Mouse (Mus musculus) gastrocnemius, postnatal 36 days (tissue): ENCODE results near the gene Barhl2. TPM values are rescaled to one million over a fixed set of nuclear protein-coding genes. Genes with fewer than 3 reads are reported as not detected.

Source experiments
- DNase-seq, 2 experiments: peaks; one replicate each; pipeline ENCODE4 v3.0.0; 2022
- intact Hi-C: fragments of 180-260 bp; cut with DNase I; formaldehyde crosslinking; loops from one replicate; pipeline ENCODE4 v1.15.1; 2025
- total RNA-seq, 2 experiments: library from RNA; stranded (reverse); gene quantifications; 2 replicates each; pipeline ENCODE4 v1.2.3; 2021

Barhl2 gene
- total RNA-seq, 2 experiments from 2014 or later, result not detected

GRCm38 (mm10) chr5:106455984-106456383 is 2.0 kb downstream of the Barhl2 start:
- no peak for DNase-seq
- intact Hi-C loops, result loop anchor here (5.0 kb wide), 1 partner anchor 196 kb away; no protein-coding TSS in a partner anchor

GRCm38 (mm10) chr5:106455106-106455920 is 2.7 kb downstream of the Barhl2 start:
- no peak for DNase-seq
- intact Hi-C loops, result loop anchor here (5.0 kb wide), 1 partner anchor 197 kb away; no protein-coding TSS in a partner anchor

- intact Hi-C loops, result loop anchor here (5.0 kb wide), 1 partner anchor 198 kb away; no protein-coding TSS in a partner anchor
- DNase-seq, result no peak
Measured at GRCm38 (mm10) chr5:106454411-106455105, 3.4 kb downstream of the Barhl2 start.

- DNase-seq, result no peak
- intact Hi-C loops, result no loop called here
Measured at GRCm38 (mm10) chr5:106453886-106454321, 4.1 kb downstream of the Barhl2 start.

DNA sequence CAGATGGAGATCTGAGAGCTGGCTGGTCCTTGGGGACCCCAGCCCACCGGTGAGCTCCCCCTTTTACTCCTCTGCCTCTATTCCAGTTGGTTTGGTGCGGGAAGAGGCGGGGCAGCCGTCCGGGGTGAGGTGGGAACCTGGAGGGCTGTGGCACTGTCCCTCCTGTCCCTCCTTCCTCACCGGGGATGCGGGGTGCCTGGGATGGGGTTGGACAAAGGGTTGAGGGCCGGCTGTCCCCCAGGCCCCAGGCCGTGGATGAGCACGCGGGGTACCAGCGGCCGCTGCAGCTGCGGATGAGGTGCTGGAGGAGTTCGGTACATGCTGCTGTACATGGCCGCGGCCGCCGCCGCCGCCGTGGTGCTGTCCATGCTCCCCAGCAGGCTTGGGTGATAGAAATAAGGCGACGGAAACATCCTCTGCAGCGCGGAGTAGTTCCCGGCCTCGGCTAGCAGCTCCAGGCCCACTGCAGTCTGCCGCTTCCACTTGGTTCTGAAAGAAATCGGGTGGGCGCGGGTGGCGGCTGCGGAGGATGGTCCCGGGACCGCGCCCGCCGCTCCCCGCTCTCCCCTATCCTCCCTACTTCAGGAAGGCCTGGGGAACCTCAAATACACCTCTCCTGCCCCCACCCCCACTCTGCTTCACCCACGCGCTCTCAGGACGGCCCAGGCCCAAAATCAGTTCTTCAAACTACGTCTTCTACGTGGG is 4.6 kb downstream of the Barhl2 start:
- intact Hi-C loops, result no loop called here
- no peak for DNase-seq

GRCm38 (mm10) chr5:106452686-106453085 is 5.3 kb downstream of the Barhl2 start:
- intact Hi-C loops, result no loop called here
- no peak for DNase-seq

- intact Hi-C loops, result no loop called here
- no peak for DNase-seq
Measured at GRCm38 (mm10) chr5:106451681-106452440, 6.1 kb downstream of the Barhl2 start.

DNA sequence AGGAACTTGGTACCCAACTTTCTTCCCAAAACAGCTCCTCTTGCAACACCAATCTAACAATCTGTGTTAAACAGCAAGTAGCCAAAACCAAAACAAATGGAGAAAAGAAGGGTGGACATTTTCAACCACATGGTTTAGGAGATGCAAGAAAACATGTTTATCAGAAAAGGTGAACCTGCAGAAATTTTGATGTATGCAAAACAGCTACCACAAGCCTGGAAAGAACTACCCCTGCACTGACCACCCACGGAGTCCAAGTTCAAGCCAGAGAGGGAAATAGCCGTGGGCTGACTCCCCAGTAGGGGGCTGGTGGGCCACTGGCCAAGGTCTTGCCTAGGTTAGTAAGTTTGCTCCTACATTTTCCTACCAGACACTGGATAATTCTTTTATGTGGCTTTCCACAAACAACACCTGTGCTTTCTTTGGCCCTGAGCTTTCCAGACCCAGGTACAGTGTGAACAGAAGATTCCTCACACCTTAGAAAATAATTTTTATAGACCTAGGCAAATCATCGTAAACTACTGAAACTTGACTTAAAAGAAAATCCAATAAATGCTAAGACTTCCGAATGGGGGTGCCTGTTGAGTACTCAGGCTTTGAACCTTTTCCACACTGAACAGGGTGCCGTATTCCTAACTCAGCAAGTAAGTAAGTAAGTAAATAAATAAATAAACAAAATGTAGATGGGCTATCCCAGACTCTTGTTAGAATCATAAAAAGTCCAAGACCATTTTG is 7.4 kb downstream of the Barhl2 start:
- intact Hi-C loops, result no loop called here
- no peak for DNase-seq

- DNase-seq, result no peak
- intact Hi-C loops, result no loop called here
Measured at GRCm38 (mm10) chr5:106449720-106450425, 8.1 kb downstream of the Barhl2 start.

GRCm38 (mm10) chr5:106448798-106449125 is 9.2 kb downstream of the Barhl2 start:
- DNase-seq, result no peak
- intact Hi-C loops, result no loop called here

DNA sequence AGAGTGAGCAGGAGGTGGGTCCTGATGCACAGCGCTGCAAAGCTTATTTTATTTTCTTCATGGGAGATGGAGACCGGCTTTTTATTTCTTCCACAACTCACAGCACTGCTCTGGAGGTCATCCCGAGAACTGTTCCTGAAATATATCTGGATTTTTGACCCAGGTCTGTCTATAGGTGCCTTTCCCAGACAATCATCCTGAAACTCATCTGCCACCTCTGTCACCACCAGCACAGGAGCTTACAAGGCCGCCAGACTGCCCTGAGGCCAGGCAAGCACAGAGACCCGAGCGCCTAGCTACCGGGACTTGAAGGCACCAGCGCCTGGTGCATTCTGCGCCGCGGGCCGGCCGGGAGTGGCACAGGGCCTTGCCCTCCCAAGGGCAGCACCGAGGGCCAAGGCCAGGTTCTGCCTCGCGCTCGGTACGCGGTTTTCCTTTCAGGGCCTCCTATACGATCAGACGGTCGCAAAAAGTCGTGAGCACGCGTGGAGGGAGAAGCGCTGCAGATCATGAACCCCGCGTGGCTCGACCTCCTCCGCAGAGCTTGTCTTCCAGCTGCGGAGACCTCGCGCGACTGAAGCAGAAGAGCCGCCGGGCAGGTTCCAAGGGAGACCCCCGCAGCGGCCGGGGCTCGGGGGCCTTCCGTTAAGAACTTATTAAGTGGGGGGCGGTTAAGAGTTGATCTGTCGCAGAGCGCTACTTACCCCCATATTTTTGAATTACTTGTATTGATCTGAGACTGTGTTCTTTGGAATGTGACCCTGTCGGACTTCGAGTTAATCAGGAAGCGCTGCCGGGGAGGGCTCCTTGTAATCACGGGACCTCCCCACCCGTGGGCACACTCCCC is 9.8 kb downstream of the Barhl2 start:
- DNase-seq, result no peak
- intact Hi-C loops, result no loop called here

DNA sequence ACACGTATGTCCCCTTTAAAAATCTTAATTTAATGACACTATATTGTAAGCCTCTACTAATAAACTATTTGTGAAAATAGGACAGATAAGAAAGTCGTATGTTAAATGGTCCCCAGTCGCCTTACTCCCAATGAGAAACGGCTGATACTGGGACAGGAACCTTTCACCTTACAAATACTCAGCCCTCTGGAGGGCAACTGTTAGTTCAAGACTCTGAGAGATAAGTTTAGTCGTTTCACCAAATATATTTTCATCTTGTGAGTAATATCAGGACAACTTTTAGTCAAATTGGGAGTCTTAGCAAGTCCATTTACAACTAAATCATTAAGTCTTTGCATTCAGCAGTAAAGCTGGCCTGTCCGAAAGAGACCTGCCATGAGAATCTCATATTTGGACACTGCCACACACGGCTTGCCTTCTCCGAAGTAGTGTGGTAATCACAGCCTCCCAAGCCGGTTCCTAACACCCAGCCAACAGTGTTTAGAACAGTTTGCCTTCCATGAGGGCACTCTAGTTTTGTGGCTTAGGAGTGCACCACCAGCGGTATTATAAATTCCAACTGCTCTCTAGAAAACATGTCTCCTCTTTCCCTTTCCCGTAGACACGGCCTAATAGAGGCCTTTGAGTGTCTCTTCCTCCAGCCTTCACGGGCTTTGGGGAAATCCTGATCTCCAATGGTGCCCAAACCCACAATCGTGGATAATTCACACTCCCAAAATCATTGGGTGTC is 10.7 kb downstream of the Barhl2 start:
- intact Hi-C loops, result no loop called here
- no peak for DNase-seq

DNA sequence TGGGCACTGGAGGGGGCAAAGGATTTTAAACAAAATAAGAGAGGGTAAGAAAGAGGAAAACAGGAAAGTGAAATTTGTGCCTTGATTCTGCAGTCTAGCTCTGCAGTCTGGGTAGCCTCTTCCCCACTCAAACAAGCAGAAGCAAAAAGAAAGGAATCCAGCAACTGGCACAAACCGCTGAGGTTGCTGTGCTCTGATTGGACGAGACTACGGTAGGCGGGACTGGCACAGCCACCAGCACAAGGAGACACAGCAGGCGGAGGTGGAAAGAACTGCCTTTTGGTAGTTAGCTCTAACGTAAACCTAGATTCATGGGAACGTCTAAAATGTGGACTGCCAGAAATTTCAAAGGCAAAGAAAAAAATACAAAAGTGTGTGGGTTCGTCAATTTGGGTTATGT is 11.4 kb downstream of the Barhl2 start:
- no peak for DNase-seq
- intact Hi-C loops, result no loop called here

DNA sequence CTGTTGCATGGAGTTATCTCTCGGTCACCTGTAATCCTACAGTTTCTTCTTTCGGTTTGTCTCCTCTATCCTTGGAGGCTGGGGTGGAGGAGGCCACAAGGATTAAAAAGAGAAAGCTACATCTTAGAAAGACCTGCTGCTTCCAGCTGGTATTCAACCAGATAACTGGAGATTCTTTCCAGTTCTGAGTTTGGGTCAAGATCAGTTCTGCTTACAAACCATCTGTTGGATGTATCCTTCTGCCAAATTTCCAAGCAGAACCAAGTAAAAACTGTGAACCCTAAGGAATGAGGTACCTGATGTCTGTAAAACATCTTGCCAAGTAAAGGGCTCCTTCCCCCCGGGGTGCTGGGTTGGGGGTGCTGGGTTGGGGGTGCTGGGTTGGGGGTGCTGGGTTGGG is 12.3 kb downstream of the Barhl2 start:
- intact Hi-C loops, result no loop called here
- no peak for DNase-seq

GRCm38 (mm10) chr5:106438916-106439315 is 19.1 kb downstream of the Barhl2 start:
- DNase-seq, result no peak
- intact Hi-C loops, result no loop called here

- intact Hi-C loops, result no loop called here
- no peak for DNase-seq
Measured at GRCm38 (mm10) chr5:106426069-106426468, 31.9 kb downstream of the Barhl2 start.

- intact Hi-C loops, result no loop called here
Measured at GRCm38 (mm10) chr5:106420871-106421270, 37.1 kb downstream of the Barhl2 start.

DNA sequence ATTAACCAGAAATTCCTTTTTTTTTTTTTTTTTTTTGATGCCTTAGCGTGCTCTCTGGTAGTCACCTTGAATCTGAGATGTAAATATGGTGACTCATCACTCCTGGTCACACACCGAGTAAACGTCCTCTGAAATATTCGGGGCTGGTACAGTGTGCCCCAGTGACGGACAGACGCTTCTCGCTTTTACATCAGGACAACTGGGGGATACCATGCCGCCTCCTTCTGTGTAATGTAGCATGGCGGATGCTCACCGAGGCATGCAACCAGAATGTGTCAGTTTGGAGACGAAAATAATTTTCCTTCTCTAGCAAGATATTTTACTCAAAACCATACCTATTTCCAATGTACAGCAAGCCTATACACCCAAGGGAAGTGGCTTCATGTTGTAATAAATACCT is 37.6 kb downstream of the Barhl2 start:
- intact Hi-C loops, result no loop called here
- no peak for DNase-seq

More at GRCm38 (mm10) chr5:106420871-106421270, 37.1 kb downstream of the Barhl2 start:
- DNase-seq, result no peak
